Mouse (Mus musculus) adrenal gland, postnatal 14 days (tissue): ENCODE results near the gene Tfe3. TPM values are rescaled to one million over a fixed set of nuclear protein-coding genes. Genes with fewer than 3 reads are reported as not detected.

ENCODE experiments used
- DNase-seq: peaks from one replicate; pipeline ENCODE4 v3.0.0; 2021; ENCODE audit warnings: mixed read lengths
- microRNA-seq, 2 experiments: library from miRNA; unstranded; fragments of <30 nt; microRNA quantifications; one replicate each; pipeline ENCODE4 v1.2.0; 2021
- total RNA-seq: library from RNA; stranded (reverse); gene quantifications from 2 replicates; pipeline ENCODE4 v1.2.3, GENCODE M21; 2021

Gene Tfe3
- total RNA-seq, 1 experiment from 2014 or later, result 45.4 TPM

- peak; percentile 60 for DNase-seq
These were observed 52.7 kb downstream of the Tfe3 start for GRCm38 (mm10) chrX:7815016-7815415.

GRCm38 (mm10) chrX:7821865-7822779 is 59.8 kb downstream of the Tfe3 start, which contains the start of gene Kcnd1:
Gene Kcnd1 (plus strand): TSS chrX:7822289.
- DNase-seq, result peak; percentile 32

Small RNA genes within 50 kb of the gene (microRNA-seq; reads per million reads assigned to microRNA genes)
- 41.8 to 73.1 reads per million in 2 experiments for gene Mir1198

Other genes starting within 250 kb of the Tfe3 start
- 0.48 and 1.1 TPM in 2 replicates for gene Foxp3, start 188.9 kb upstream of the Tfe3 start, total RNA-seq
- gene Ppp1r3f, start 188.3 kb upstream of the Tfe3 start, total RNA-seq, result 3.0 and 4.1 TPM in 2 replicates
- gene Ccdc22, start 157.0 kb upstream of the Tfe3 start, total RNA-seq, result 17.7 and 20.7 TPM in 2 replicates
- not detected in 2 replicates for gene Cacna1f, start 155.5 kb upstream of the Tfe3 start, total RNA-seq
- gene Syp, start 124.1 kb upstream of the Tfe3 start, total RNA-seq, result 41.0 and 57.2 TPM in 2 replicates
- gene Prickle3, start 105.3 kb upstream of the Tfe3 start, total RNA-seq, result 16.0 and 19.8 TPM in 2 replicates
- gene Plp2, start 91.2 kb upstream of the Tfe3 start, total RNA-seq, result 75.2 and 76.6 TPM in 2 replicates
- 4.2 and 5.1 TPM in 2 replicates for gene Magix, start 81.3 kb upstream of the Tfe3 start, total RNA-seq
- gene Gpkow, start 65.4 kb upstream of the Tfe3 start, total RNA-seq, result 45.4 and 47.9 TPM in 2 replicates
- gene Wdr45, start 48.2 kb upstream of the Tfe3 start, total RNA-seq, result 51.1 and 57.3 TPM in 2 replicates
- 0.52 TPM in 1 of 2 replicates, not detected in the other for gene Gm45208, start 40.3 kb upstream of the Tfe3 start, total RNA-seq
- gene Praf2, start 34.1 kb upstream of the Tfe3 start, total RNA-seq, result 11.1 and 11.8 TPM in 2 replicates
- 4.2 TPM in 2 replicates for gene Ccdc120, start 11.7 kb upstream of the Tfe3 start, total RNA-seq
- gene Gripap1, start 27.2 kb downstream of the Tfe3 start, total RNA-seq, result 49.0 and 56.4 TPM in 2 replicates
- gene Kcnd1, start 59.7 kb downstream of the Tfe3 start, total RNA-seq, result 0.93 and 1.3 TPM in 2 replicates
- gene Otud5, start 78.8 kb downstream of the Tfe3 start, total RNA-seq, result 62.4 and 64.8 TPM in 2 replicates
- 7.4 and 9.8 TPM in 2 replicates for gene Pim2, start 115.7 kb downstream of the Tfe3 start, total RNA-seq
- 33.4 and 38.0 TPM in 2 replicates for gene Slc35a2, start 121.5 kb downstream of the Tfe3 start, total RNA-seq
- gene Pqbp1, start 136.7 kb downstream of the Tfe3 start, total RNA-seq, result 94.6 and 98.0 TPM in 2 replicates
- 83.5 and 99.8 TPM in 2 replicates for gene Timm17b, start 136.8 kb downstream of the Tfe3 start, total RNA-seq
- gene Gm10491, start 145.3 kb downstream of the Tfe3 start, total RNA-seq, result not detected in 2 replicates
- gene Gm10490, start 147.0 kb downstream of the Tfe3 start, total RNA-seq, result not detected in 2 replicates
- 40.3 and 50.2 TPM in 2 replicates for gene Pcsk1n, start 157.3 kb downstream of the Tfe3 start, total RNA-seq
- gene Eras, start 166.0 kb downstream of the Tfe3 start, total RNA-seq, result not detected in 2 replicates
- 18.1 and 18.2 TPM in 2 replicates for gene Hdac6, start 185.3 kb downstream of the Tfe3 start, total RNA-seq
- gene Gata1, start 215.5 kb downstream of the Tfe3 start, total RNA-seq, result 0.38 and 2.5 TPM in 2 replicates